Mouse (Mus musculus): ENCODE results near the gene Dnase1l2.

- TF ChIP-seq CTCF (IDR thresholded peaks at IDR 0.05; ENCODE audit: borderline replicate concordance, control insufficient read depth, extremely low read depth, insufficient read depth, low read length, poor library complexity) (no peak), POLR2A (IDR thresholded peaks at IDR 0.05; ENCODE audit: control insufficient read depth, extremely low read depth, insufficient read depth, low read length, poor library complexity) (no peak)
These were observed 6.6 kb upstream of the Dnase1l2 start for GRCm38 (mm10) chr17:24449507-24449906.
